Mouse (Mus musculus) stomach, embryonic 14.5 days (tissue): ENCODE data around the gene Zyg11b. TPM values are rescaled to one million over a fixed set of nuclear protein-coding genes. Genes with fewer than 3 reads are reported as not detected.

ENCODE experiments used
- ATAC-seq: fragments of 200-750 bp; cut with Nextera tagmentation; 2 replicates; pipeline ENCODE4 v1.8.0; 2017; ENCODE audit warnings: low read depth, moderate TSS enrichment; ENCODE audit not compliant: insufficient number of reproducible peaks, insufficient read depth, low FRiP score
- H3K27ac ChIP-seq: fragments of 300-500 bp; sonication (generic); 2 replicates; pipeline ENCODE4 v1.5.1; 2014; ENCODE audit warnings: mild to moderate bottlenecking, low read length, moderate library complexity, mixed read lengths
- H3K27me3 ChIP-seq: fragments of 300-500 bp; sonication (generic); 2 replicates; pipeline ENCODE4 v1.6.1; 2014; ENCODE audit warnings: low read length, control low read depth, mixed read lengths; ENCODE audit not compliant: control insufficient read depth, insufficient read depth
- H3K36me3 ChIP-seq: fragments of 300-500 bp; sonication (generic); 2 replicates; pipeline ENCODE4 v1.6.1; 2014; ENCODE audit warnings: mild to moderate bottlenecking, control low read depth, low read length, moderate library complexity, mixed read lengths; ENCODE audit not compliant: control insufficient read depth, insufficient read depth
- H3K4me1 ChIP-seq: fragments of 300-500 bp; sonication (generic); 2 replicates; pipeline ENCODE4 v1.6.1; 2014; ENCODE audit warnings: low read length, control low read depth, mixed read lengths; ENCODE audit not compliant: control insufficient read depth, insufficient read depth
- H3K4me2 ChIP-seq: fragments of 300-500 bp; sonication (generic); replicated peaks from 2 replicates; pipeline ENCODE4 v1.6.1; 2014; ENCODE audit warnings: low read depth, low read length, control low read depth
- H3K4me3 ChIP-seq: fragments of 300-500 bp; sonication (generic); 2 replicates; pipeline ENCODE4 v1.5.1; 2014; ENCODE audit warnings: low read depth, low read length, control low read depth
- H3K9ac ChIP-seq: fragments of 300-500 bp; sonication (generic); replicated peaks from 2 replicates; pipeline ENCODE4 v1.6.1; 2014; ENCODE audit warnings: low read depth, mild to moderate bottlenecking, control low read depth, low read length, moderate library complexity, mixed read lengths
- H3K9me3 ChIP-seq: fragments of 300-500 bp; sonication (generic); 2 replicates; pipeline ENCODE4 v1.6.1; 2016; ENCODE audit warnings: low read depth, low read length, control low read depth; ENCODE audit not compliant: control insufficient read depth
- WGBS: fragments of 180-500 bp; shearing (Covaris S2); extraction: QIAGEN DNeasy Blood & Tissue Kit; methylation state at CpG from one replicate; pipeline ENCODE4 v1.1.7; 2014; 5-methylcytosine and 5-hydroxymethylcytosine counted together
- polyA plus RNA-seq: library from polyadenylated mRNA; unstranded; fragments of >200 nt; fragmentation: Nextera tagmentation; extraction: Ambion mirVana; gene quantifications from 2 replicates; pipeline ENCODE4 v1.2.1, GENCODE M21; 2014

Gene Zyg11b
- polyA plus RNA-seq, 1 experiment from 2014 or later: 18.1 TPM

DNA sequence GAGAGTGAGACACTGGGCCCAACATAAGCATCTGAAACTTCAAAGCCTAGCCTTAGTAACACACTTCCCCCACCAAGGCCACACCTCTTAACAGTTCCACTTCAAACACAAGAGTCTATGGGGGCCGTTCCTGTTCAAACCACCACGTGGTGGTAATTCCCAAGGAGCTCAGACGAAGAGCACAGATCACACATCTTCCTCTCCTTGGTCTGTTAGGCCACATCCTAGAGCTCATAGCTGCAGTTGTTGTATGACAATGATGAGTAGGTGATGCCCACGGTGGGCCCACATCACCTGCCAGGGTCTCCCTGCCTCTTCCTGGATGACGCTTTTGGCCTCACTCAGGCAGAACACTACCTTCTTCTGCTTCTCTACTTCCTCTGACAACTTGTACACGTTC, 9.8 kb upstream of the Zyg11b start:
- 68% methylated on average over 6 of the region's 6 CpGs for WGBS
- H3K9ac ChIP-seq: no peak overlapping the region
- no peaks in the 10 kb centered on the region for H3K36me3 ChIP-seq
- no peaks in the 10 kb centered on the region for H3K9me3 ChIP-seq
- no peak overlapping the region for H3K4me3 ChIP-seq
- no peak overlapping the region for H3K4me2 ChIP-seq
- H3K27ac ChIP-seq: no peak overlapping the region
- H3K4me1 ChIP-seq: no peaks in the 10 kb centered on the region
- ATAC-seq: no peak
- no peaks in the 10 kb centered on the region for H3K27me3 ChIP-seq

DNA sequence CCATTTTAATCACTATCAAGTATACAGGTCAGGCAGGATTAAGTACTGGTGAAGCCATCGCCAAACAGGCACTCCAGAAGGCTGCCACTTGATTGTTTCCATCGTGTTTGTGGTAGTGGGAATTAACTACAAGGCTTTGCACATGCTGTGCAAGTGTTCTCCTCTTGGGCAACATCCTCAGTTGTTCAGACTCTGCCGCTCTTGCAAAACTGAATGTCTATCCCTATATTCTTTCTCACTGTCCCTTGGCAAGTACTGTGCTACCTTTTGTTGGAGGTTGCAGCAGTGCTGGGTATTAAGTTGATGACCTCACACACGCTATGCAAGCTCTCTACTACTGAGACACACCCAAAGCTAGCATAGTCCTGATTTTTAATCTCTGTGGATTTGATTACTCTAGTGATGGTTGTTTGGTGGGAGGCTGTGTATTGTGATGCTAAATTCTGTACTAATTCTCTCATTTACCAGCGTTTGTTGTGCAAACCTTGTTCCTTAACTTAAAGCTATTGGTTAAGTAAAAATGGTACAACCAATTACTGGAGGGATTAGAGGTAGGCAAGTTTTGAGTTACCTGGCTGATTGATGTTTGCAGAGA, 1.5 kb upstream of the Zyg11b start:
- H3K36me3 ChIP-seq: no peaks in the 10 kb centered on the region
- no peak overlapping the region for H3K9ac ChIP-seq
- H3K4me3 ChIP-seq: no peak overlapping the region
- H3K4me2 ChIP-seq: no peak overlapping the region
- H3K27me3 ChIP-seq: no peaks in the 10 kb centered on the region
- H3K4me1 ChIP-seq: 0 out of 2 replicates have a peak, but pooled peaks cover 10% of the 10 kb centered on the region
- ATAC-seq: no peak
- no peak overlapping the region for H3K27ac ChIP-seq
- no peaks in the 10 kb centered on the region for H3K9me3 ChIP-seq
- 81% methylated on average over 5 of the region's 5 CpGs for WGBS

DNA sequence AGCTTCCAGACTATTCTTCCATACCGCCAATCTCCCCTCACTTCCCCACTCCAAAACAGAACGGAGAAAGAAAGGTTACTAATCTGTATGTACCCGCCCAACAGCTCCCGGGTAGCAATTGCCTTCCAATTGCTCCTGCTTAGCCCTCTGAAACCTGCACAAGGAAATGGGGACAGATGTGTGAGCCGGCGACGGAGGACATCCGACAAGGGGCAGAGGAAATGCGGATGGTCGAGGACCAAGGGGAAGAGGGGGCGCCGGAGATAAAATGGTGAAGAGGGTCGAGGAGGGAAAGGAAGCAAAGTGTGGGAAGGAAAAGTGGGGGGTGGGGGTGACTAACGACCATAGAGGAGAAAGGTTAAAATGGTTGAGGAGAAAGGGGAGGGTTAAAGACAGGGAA, 630 bp downstream of the Zyg11b start:
- H3K4me3 ChIP-seq: peak overlapping the region; percentile 77
- no peaks in the 10 kb centered on the region for H3K27me3 ChIP-seq
- ATAC-seq: no peak
- 0 out of 2 replicates have a peak, but pooled peaks cover 10% of the 10 kb centered on the region for H3K4me1 ChIP-seq
- H3K9ac ChIP-seq: peak overlapping the region; percentile 76
- H3K36me3 ChIP-seq: no peaks in the 10 kb centered on the region
- H3K27ac ChIP-seq: peak overlapping the region; percentile 81
- no peaks in the 10 kb centered on the region for H3K9me3 ChIP-seq
- peak overlapping the region; percentile 68 for H3K4me2 ChIP-seq
- under 1% methylated on average over 14 of the region's 14 CpGs for WGBS

DNA sequence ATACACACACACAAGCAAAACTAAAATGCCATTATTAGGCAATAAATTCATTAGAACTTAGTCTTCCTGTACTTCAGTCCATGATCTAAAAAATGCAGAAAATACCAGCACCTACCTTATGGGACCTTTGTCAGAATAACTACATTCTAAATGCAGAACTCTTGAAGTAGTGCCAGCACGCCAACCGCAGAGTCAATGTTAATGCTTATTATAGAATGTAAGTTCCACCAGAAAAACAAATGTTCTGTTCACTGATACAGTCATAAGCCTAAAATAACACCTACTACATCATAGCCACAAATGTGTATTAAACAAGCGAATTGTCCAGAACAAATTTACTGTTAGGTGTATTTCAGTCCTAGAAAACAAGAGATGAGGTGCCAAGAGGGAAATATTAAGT, 23.9 kb downstream of the Zyg11b start:
- 94% methylated on average over 3 of the region's 3 CpGs for WGBS
- no peak for ATAC-seq
- no peaks in the 10 kb centered on the region for H3K27me3 ChIP-seq
- H3K4me1 ChIP-seq: no peaks in the 10 kb centered on the region
- H3K36me3 ChIP-seq: no peaks in the 10 kb centered on the region
- no peak overlapping the region for H3K4me2 ChIP-seq
- no peak overlapping the region for H3K9ac ChIP-seq
- H3K9me3 ChIP-seq: no peaks in the 10 kb centered on the region
- no peak overlapping the region for H3K4me3 ChIP-seq
- H3K27ac ChIP-seq: no peak overlapping the region

DNA sequence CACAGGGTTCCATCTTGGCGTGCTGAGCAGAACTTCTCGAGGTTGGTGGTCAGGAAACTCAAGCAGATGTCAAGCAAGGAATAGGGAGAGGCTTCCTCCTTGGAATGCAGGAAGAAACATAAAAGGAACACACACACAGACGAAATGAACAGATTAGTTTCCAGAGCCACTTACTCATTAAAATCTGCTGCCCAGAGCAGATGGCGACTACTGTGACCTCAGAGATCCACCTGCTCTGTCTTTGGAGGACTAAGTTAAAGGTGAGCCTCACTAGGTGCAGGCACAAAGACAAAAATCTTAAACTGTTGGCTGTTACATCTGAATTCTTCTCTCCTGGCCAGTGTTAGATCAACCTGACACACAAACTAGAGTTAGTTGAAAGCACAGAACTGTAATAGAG, 28.6 kb downstream of the Zyg11b start:
- Histone ChIP-seq H3K4me1 (no peaks in the 10 kb centered on the region), H3K27ac (no peak overlapping the region), H3K4me3 (no peak overlapping the region), H3K9me3 (no peaks in the 10 kb centered on the region), H3K4me2 (no peak overlapping the region), H3K9ac (no peak overlapping the region), H3K36me3 (peaks cover 12% of the 10 kb centered on the region; the same call in 1 of the 2 replicates), H3K27me3 (no peaks in the 10 kb centered on the region)
- WGBS: 80% methylated on average over 4 of the region's 4 CpGs
- no peak for ATAC-seq

DNA sequence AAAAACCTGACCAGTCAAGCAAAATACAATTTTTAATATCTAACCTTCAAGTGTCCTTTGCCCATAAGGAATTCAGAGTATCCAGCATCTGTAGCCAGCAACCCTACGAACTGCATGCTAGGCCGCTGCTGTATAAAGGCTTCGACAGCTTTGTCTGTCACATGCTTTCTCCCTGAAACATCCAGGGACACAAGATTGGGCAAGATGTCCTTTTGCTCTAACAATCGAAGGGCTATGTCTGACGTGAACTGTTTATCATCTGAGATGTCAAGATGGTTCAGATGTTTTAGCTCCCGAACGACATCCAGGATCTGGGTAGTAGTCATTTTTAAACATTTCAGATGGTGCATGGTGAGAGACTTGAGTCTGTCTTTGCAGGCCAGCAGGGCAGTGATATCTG, 35.1 kb downstream of the Zyg11b start:
- H3K9me3 ChIP-seq: no peaks in the 10 kb centered on the region
- H3K4me2 ChIP-seq: no peak overlapping the region
- WGBS: 89% methylated on average over 7 of the region's 7 CpGs
- ATAC-seq: no peak
- no peak overlapping the region for H3K9ac ChIP-seq
- no peak overlapping the region for H3K4me3 ChIP-seq
- no peaks in the 10 kb centered on the region for H3K4me1 ChIP-seq
- H3K27ac ChIP-seq: no peak overlapping the region
- H3K27me3 ChIP-seq: no peaks in the 10 kb centered on the region
- H3K36me3 ChIP-seq: peaks cover 33% of the 10 kb centered on the region

DNA sequence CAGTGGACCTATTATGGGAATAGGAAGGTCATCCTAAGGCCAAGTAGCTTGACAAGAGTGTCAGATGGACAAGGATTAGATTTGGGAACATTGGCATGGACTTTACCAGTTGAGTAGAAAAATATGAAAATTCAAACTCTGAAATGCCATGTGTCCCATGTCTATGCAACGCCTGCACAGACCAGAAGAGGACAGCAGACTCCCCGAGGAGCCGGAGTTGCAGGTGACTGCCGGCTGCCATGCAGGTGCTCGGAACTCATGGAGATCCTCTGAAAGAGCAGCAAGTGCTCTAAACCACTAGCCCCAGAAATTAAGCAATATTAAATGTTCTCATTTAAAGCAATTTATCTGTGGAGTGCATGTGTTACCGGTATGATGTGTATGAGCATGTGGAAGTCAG, 47.6 kb downstream of the Zyg11b start:
- Histone ChIP-seq H3K27me3 (no peaks in the 10 kb centered on the region), H3K9ac (no peak overlapping the region), H3K4me1 (no peaks in the 10 kb centered on the region), H3K36me3 (peaks cover 46% of the 10 kb centered on the region), H3K9me3 (no peaks in the 10 kb centered on the region), H3K27ac (no peak overlapping the region), H3K4me2 (no peak overlapping the region), H3K4me3 (no peak overlapping the region)
- 85% methylated on average over 6 of the region's 6 CpGs for WGBS
- no peak for ATAC-seq

DNA sequence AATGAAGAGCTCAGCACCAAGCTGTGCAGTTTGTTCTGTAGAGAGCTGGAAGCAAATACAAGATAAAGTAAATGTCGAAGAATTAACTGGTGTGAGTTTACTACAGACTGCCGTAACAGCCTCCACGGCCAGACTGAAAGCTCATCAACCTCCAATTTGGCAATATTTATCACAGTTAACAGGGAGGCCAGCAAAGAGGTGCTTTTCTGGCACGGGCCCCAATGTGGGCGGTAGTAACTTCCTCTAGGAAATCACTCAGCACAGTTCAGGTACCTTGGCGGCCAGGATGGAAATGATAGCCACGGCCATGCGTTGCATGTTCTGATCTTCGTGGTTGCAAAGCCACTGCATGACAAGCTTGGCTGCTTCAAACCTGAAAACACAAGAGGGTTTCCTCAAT, 50.4 kb downstream of the Zyg11b start:
- Histone ChIP-seq H3K9ac (no peak overlapping the region), H3K4me2 (no peak overlapping the region), H3K27ac (no peak overlapping the region), H3K9me3 (no peaks in the 10 kb centered on the region), H3K27me3 (no peaks in the 10 kb centered on the region), H3K4me3 (no peak overlapping the region), H3K36me3 (peaks cover 40% of the 10 kb centered on the region), H3K4me1 (no peaks in the 10 kb centered on the region)
- ATAC-seq: no peak
- 95% methylated on average over 9 of the region's 9 CpGs for WGBS

DNA sequence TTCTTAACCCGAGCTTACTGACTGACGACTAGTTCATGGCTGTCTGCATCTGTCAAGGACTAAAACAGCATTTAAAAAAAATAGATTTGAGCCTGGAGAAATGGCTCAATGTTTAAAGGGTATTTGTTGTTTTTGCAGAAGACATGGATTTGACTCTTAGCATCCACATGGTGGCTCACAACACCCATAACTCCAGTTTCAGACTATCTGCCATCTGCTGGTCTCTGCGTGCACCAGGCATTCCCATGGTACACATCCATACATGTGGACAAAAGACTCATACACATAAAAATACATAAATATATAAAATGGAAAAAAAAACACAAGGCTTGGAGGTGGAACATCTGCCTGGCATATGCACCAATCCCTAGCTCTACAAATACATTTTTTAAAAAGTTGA, 51.6 kb downstream of the Zyg11b start:
- H3K36me3 ChIP-seq: peaks cover 40% of the 10 kb centered on the region
- no peak overlapping the region for H3K27ac ChIP-seq
- ATAC-seq: no peak
- WGBS: 87% methylated on average over 3 of the region's 3 CpGs
- no peak overlapping the region for H3K4me3 ChIP-seq
- no peaks in the 10 kb centered on the region for H3K4me1 ChIP-seq
- no peaks in the 10 kb centered on the region for H3K9me3 ChIP-seq
- no peak overlapping the region for H3K4me2 ChIP-seq
- no peaks in the 10 kb centered on the region for H3K27me3 ChIP-seq
- no peak overlapping the region for H3K9ac ChIP-seq
